Mouse (Mus musculus): ENCODE results near the gene Slc25a3.

DNA sequence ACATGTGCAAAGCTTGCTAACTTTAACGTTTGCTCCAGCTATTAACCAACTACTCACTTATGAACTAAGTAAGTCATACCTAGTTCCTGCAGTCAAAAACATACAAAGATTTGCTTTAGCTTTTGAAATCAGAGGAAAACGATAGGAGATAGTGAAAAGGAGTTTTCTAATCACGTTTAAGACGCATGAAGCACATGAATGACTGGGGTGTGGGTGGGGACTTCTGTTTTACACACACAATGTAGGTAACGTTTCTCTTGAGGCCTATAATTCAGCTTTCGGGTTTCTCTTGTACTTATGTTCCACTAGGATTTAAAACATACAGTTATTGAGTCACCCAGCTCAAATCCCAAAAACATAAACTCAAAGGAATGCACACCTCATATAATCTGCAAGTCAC, 1.2 kb downstream of the Slc25a3 start:
- TF ChIP-seq CTCF (IDR thresholded peaks at IDR 0.05; ENCODE audit: low read depth, low read length), result no peak
- TF ChIP-seq GATA1 (IDR thresholded peaks at IDR 0.05; ENCODE audit: borderline replicate concordance, low read length), result no peak
- TF ChIP-seq TAL1 (conservative IDR thresholded peaks at IDR 0.05; ENCODE audit: low read depth, low read length), result no peak
- no peak for TF ChIP-seq GATA2 (IDR thresholded peaks at IDR 0.05; ENCODE audit: borderline replicate concordance, low read depth, low read length)
- TF ChIP-seq POLR2AphosphoS5 (IDR thresholded peaks at IDR 0.05; ENCODE audit: insufficient replicate concordance, low read depth, low read length), result no peak

All from G1E (cell line).